ENCODE assay signal across 26 mouse cellular contexts in genomic region chr1:162943700-162944099, GRCm38 (mm10). TPM values are rescaled to one million over a fixed set of nuclear protein-coding genes. Genes with fewer than 3 reads are reported as not detected.
A peak's percentile ranks its signal among the peaks of the same experiment; 100 is the strongest.
DNase-seq lines count a peak whose midpoint lies in the region; ATAC-seq lines count a peak whose summit lies in the region.
"Had no signal": no experiment of that assay in that cellular context is flagged by ENCODE, and none has a peak within 500 bp of the region (broad histone marks: within the 10 kb centered on the region; RNA-seq: fewer than 3 reads in every experiment).

No protein-coding gene starts in this region.

- H3K27me3 ChIP-seq in kidney, embryonic 16.5 days (ENCODE audit: insufficient read depth, low read length) = no peaks in the 10 kb centered on the region
- no peaks in the 10 kb centered on the region for H3K27me3 ChIP-seq in midbrain, embryonic 11.5 days (ENCODE audit: control insufficient read depth, insufficient read depth, low read length)
- H3K27me3 ChIP-seq: embryonic facial prominence, embryonic 13.5 days; hindbrain, embryonic 15.5 days; lung, embryonic 15.5 days had no signal

- H3K4me3 ChIP-seq in kidney, embryonic 16.5 days (ENCODE audit: low read length) = no peak overlapping the region
- H3K4me3 ChIP-seq in midbrain, embryonic 11.5 days (ENCODE audit: low read depth, low read length) = no peak overlapping the region
- H3K4me3 ChIP-seq: embryonic facial prominence, embryonic 13.5 days; hindbrain, embryonic 15.5 days; limb, embryonic 12.5 days; lung, embryonic 15.5 days had no signal

- H3K4me1 ChIP-seq in kidney, embryonic 16.5 days (ENCODE audit: insufficient read depth, low read length) = 0 out of 2 replicates have a peak, but pooled peaks cover 4% of the 10 kb centered on the region
- H3K4me1 ChIP-seq in midbrain, embryonic 11.5 days (ENCODE audit: control insufficient read depth, insufficient read depth, low read length) = no peaks in the 10 kb centered on the region
- H3K4me1 ChIP-seq: embryonic facial prominence, embryonic 13.5 days; lung, embryonic 15.5 days had no signal

- no peak overlapping the region for H3K9ac ChIP-seq in kidney, embryonic 16.5 days (replicated peaks; ENCODE audit: low read length)
- no peak overlapping the region for H3K9ac ChIP-seq in midbrain, embryonic 11.5 days (ENCODE audit: low read length)
- H3K9ac ChIP-seq: embryonic facial prominence, embryonic 13.5 days; hindbrain, embryonic 15.5 days; limb, embryonic 12.5 days; lung, embryonic 15.5 days had no signal

- H3K9me3 ChIP-seq in kidney, embryonic 16.5 days (ENCODE audit: low read length) = no peaks in the 10 kb centered on the region
- no peaks in the 10 kb centered on the region for H3K9me3 ChIP-seq in midbrain, embryonic 11.5 days (ENCODE audit: control insufficient read depth, low read length)
- H3K9me3 ChIP-seq: embryonic facial prominence, embryonic 13.5 days; hindbrain, embryonic 15.5 days; limb, embryonic 12.5 days; lung, embryonic 15.5 days had no signal

- DNase-seq in kidney, adult 9 months = peak; percentile 19
- peak; percentile 21 for DNase-seq in lung, postnatal 25 days (ENCODE audit: low spot score)
- no peak for DNase-seq in lung, postnatal 10 days
- DNase-seq in fibroblast of lung, adult 2 months (ENCODE audit: low read depth) = peak; percentile 4
- DNase-seq in midbrain, embryonic 11.5 days (ENCODE audit: low spot score, missing footprints) = no peak
- DNase-seq in cerebellum, adult 9-10 months = no peak
- DNase-seq in cerebellum, postnatal 10 days = no peak
- DNase-seq: adrenal gland, postnatal 36 days; B cell, adult 2 months; cerebellum, adult 9-11 months; gastrocnemius, postnatal 14 days; kidney, postnatal 36 days; layer of hippocampus, adult 9-11 months; retina, postnatal 1 day; thymus, postnatal 4 days had no signal

- H3K36me3 ChIP-seq in kidney, embryonic 16.5 days (ENCODE audit: insufficient read depth, low read length) = no peaks in the 10 kb centered on the region
- no peaks in the 10 kb centered on the region for H3K36me3 ChIP-seq in midbrain, embryonic 11.5 days (ENCODE audit: control insufficient read depth, insufficient read depth, low read length)
- H3K36me3 ChIP-seq: embryonic facial prominence, embryonic 13.5 days; hindbrain, embryonic 15.5 days; limb, embryonic 12.5 days; lung, embryonic 15.5 days had no signal

- H3K27ac ChIP-seq in kidney, embryonic 16.5 days (ENCODE audit: low read length) = no peak overlapping the region
- no peak overlapping the region for H3K27ac ChIP-seq in midbrain, embryonic 11.5 days (ENCODE audit: low read depth, low read length)
- H3K27ac ChIP-seq: embryonic facial prominence, embryonic 13.5 days; hindbrain, embryonic 15.5 days; limb, embryonic 12.5 days; lung, embryonic 15.5 days had no signal

- WGBS in kidney, embryonic 16.5 days = 44% methylated on average over 6 of the region's 6 CpGs
- 78% methylated on average over 6 of the region's 6 CpGs for WGBS in midbrain, embryonic 11.5 days

- H3K4me2 ChIP-seq in kidney, embryonic 16.5 days (replicated peaks; ENCODE audit: low read depth, low read length) = no peak overlapping the region
- no peak overlapping the region for H3K4me2 ChIP-seq in midbrain, embryonic 11.5 days
- H3K4me2 ChIP-seq: embryonic facial prominence, embryonic 13.5 days; hindbrain, embryonic 15.5 days; limb, embryonic 12.5 days; lung, embryonic 15.5 days had no signal

- ATAC-seq in kidney, embryonic 16.5 days (ENCODE audit: low FRiP score, low TSS enrichment) = no peak
- no peak for ATAC-seq in midbrain, embryonic 11.5 days (ENCODE audit: low FRiP score)
- ATAC-seq: intestine, postnatal 0 days; midbrain, embryonic 16.5 days had no signal

RNA-seq across cellular contexts. Expression of gene Fmo6, which starts 6.4 kb away (rescaled TPM):
- polyA plus RNA-seq in kidney, embryonic 16.5 days (2015; fragmentation: Nextera tagmentation; extraction: Ambion mirVana) = 0.20 and 0.21 TPM in 2 replicates
- polyA plus RNA-seq in midbrain, embryonic 11.5 days (2014; fragmentation: Nextera tagmentation; extraction: Ambion mirVana) = not detected in 2 replicates
- polyA plus RNA-seq: forebrain, embryonic 11.5 days; heart, postnatal 0 days; hindbrain, embryonic 15.5 days; intestine, postnatal 0 days; lung, embryonic 15.5 days; midbrain, embryonic 16.5 days; small intestine, adult 2 months had no signal

RNA-seq across cellular contexts. Expression of gene Fmo3, which starts 40.6 kb away (rescaled TPM):
- polyA plus RNA-seq in kidney, embryonic 16.5 days (2015; fragmentation: Nextera tagmentation; extraction: Ambion mirVana) = not detected in 2 replicates
- polyA plus RNA-seq in midbrain, embryonic 11.5 days (2014; fragmentation: Nextera tagmentation; extraction: Ambion mirVana) = not detected in 2 replicates
- polyA plus RNA-seq: embryonic facial prominence, embryonic 13.5 days; forebrain, embryonic 11.5 days; frontal cortex, adult 2 months; heart, postnatal 0 days; hindbrain, embryonic 15.5 days; intestine, postnatal 0 days; limb, embryonic 12.5 days; lung, embryonic 15.5 days; midbrain, embryonic 16.5 days; small intestine, adult 2 months had no signal

RNA-seq across cellular contexts. Expression of gene Fmo2, which starts 45.2 kb away (rescaled TPM):
- polyA plus RNA-seq in kidney, embryonic 16.5 days (2015; fragmentation: Nextera tagmentation; extraction: Ambion mirVana) = 6.5 and 9.3 TPM in 2 replicates
- polyA plus RNA-seq in midbrain, embryonic 11.5 days (2014; fragmentation: Nextera tagmentation; extraction: Ambion mirVana) = not detected in 2 replicates

Comparison
In these comparisons a context has a peak if more than half of its experiments do, and no peak if none do; other contexts are left out.
1. DNase-seq: peak in kidney, adult 9 months (single experiment), lung, postnatal 25 days (single experiment) and fibroblast of lung, adult 2 months (single experiment); none in lung, postnatal 10 days (single experiment), midbrain, embryonic 11.5 days (single experiment), cerebellum, adult 9-10 months (single experiment) and cerebellum, postnatal 10 days (0 of 2).